Mouse (Mus musculus): ENCODE results near the gene Scn4a. TPM values are rescaled to one million over a fixed set of nuclear protein-coding genes. Genes with fewer than 3 reads are reported as not detected.

Scn4a gene
- polyA plus RNA-seq, 1 experiment from 2014 or later, result 0.75 TPM

DNA sequence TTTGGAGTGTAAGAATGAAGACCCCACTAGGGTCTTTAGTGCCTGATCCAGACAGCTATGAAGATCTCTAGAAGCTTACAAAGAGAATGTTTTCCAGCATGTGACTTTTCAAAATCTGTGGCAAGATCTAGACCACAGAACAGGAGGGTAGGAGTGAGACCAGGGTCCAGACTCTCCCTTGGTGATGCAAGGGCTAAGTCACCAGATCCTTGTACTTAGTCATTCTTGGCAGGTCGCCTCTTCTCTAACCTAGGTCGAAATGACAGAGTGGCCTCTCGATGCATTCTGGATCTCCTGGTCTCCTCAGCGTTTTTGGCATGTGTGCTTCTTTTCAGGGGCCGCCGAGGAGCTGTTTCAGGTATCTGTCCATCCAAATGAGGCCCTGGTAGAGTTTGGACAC, 70.6 kb downstream of the Scn4a start:
- Histone ChIP-seq H3K4me3 (replicated peaks) (no peak overlapping the region), H3K27ac (no peak overlapping the region), H3K4me1 (no peaks in the 10 kb centered on the region), H3K36me3 (no peaks in the 10 kb centered on the region), H3K27me3 (peaks cover 5% of the 10 kb centered on the region; the same call in 1 of the 2 replicates), H3K9me3 (replicated peaks) (no peaks in the 10 kb centered on the region), H3K4me2 (no peak overlapping the region), H3K9ac (no peak overlapping the region)
- no peak for ATAC-seq (replicated peaks; ENCODE audit: low FRiP score)
- WGBS, result 86% methylated on average over 6 of the region's 6 CpGs

DNA sequence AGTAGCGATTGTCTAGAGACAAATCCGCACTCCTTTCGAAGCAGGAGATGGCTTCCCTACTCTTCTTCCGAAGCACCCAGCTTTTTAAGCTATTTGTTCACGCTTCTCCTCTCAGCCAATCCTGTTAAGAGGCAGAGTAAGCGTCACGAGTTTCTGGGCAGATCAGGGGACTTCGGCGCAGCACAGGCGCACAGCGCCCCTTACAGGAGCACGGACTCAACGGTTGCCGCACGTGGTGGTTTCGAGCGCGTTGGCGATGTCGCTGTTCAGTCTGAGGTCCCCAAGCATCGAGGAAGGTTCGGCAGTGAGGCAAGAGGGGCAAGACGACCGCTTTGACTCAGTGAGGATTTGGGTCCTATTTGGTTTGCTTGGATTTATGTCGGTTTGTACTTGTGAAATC, 76.6 kb downstream of the Scn4a start, which contains the start of gene Tcam1:
Tcam1 (plus strand) TSS at position 219 of the 400 bp plus-strand sequence.
- Histone ChIP-seq H3K9me3 (replicated peaks) (no peaks in the 10 kb centered on the region), H3K27me3 (peaks cover 5% of the 10 kb centered on the region; the same call in 1 of the 2 replicates), H3K4me3 (replicated peaks) (peak within 1 kb of the TSS; percentile 24), H3K36me3 (no peaks in the 10 kb centered on the region), H3K27ac (peak within 1 kb of the TSS; percentile 98), H3K4me1 (peaks cover 42% of the 10 kb centered on the region), H3K9ac (peak within 1 kb of the TSS; percentile 18; the same call in 1 of the 2 replicates), H3K4me2 (peak within 1 kb of the TSS; percentile 54)
- 7% methylated on average over 25 of the region's 25 CpGs for WGBS
- peak; percentile 23; the same call in 1 of the 2 replicates for ATAC-seq (replicated peaks; ENCODE audit: low FRiP score)

DNA sequence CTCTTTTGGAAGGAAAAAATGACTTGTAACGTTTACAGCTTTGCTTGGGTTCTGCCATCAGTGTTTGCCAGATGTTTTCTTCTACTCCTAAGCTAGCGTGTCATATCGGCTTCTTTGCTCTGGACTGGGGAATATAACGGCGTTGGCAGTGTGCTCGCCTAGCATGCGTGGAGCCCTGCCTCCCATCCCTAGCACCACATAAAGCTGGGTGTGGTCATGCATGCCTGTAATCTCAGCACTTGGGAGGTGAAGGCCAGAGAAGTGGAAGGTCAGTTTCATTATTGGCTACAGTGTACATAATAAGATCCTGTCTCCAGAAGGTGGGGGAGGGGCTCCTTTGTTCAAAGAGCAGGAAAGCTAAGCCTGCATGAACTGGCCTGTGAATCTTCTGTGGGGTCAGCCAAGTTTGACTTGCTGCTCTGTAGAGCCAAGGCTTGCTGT, 78.1 kb downstream of the Scn4a start:
- peaks cover 56% of the 10 kb centered on the region for H3K4me1 ChIP-seq
- H3K4me2 ChIP-seq, result peak overlapping the region; percentile 23
- peaks cover 6% of the 10 kb centered on the region; the same call in 1 of the 2 replicates for H3K36me3 ChIP-seq
- H3K9me3 ChIP-seq (replicated peaks), result no peaks in the 10 kb centered on the region
- H3K4me3 ChIP-seq (replicated peaks), result no peak overlapping the region
- peak; percentile 9; the same call in 1 of the 2 replicates for ATAC-seq (replicated peaks; ENCODE audit: low FRiP score)
- WGBS, result 42% methylated on average over 7 of the region's 7 CpGs
- peak overlapping the region; percentile 98 for H3K27ac ChIP-seq
- H3K9ac ChIP-seq, result no peak overlapping the region
- H3K27me3 ChIP-seq, result peaks cover 5% of the 10 kb centered on the region; the same call in 1 of the 2 replicates

DNA sequence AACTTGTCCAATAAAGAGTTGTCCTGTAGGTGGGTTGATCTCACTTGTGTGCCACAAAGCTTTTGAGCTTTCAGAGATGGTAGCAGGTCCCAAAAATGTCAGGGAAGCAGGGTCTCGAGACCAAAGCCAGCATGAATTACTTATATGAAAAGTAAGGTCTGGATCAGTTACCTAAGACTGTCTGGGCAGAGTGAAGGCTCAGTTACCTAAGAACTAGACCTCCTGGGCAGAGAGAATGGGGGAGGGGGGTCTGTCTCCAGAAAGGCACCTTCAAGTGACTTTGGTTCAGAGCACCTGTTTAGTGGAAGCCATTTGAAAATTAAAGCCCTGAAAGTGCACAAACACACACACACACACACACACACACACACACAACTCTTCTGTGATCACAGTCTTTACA, 78.7 kb downstream of the Scn4a start:
- peaks cover 6% of the 10 kb centered on the region; the same call in 1 of the 2 replicates for H3K36me3 ChIP-seq
- ATAC-seq (replicated peaks; ENCODE audit: low FRiP score), result no peak
- H3K27ac ChIP-seq, result peak overlapping the region; percentile 98
- 59% methylated on average over 1 of the region's 1 CpGs for WGBS
- H3K27me3 ChIP-seq, result peaks cover 5% of the 10 kb centered on the region; the same call in 1 of the 2 replicates
- H3K9me3 ChIP-seq (replicated peaks), result no peaks in the 10 kb centered on the region
- H3K4me1 ChIP-seq, result peaks cover 59% of the 10 kb centered on the region
- no peak overlapping the region for H3K4me2 ChIP-seq
- H3K4me3 ChIP-seq (replicated peaks), result no peak overlapping the region
- no peak overlapping the region for H3K9ac ChIP-seq

DNA sequence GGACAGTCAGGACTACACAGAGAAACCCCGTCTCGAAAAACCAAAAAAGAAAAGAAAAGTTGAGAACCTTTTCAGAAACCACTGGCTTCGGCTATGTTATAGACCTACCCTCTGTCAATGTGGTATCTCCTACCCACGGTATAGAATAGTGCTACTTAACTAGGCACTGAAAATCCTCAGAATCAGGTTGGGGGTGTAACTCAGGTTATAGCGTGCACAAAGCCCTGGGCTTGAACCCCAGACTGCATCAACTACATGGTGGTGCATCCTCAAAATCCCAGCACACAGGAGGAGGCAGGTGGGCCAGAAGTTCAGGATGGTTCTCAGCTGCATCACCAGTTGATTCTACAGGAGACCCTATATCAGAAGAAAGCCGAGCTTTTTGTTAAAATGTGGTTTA, 79.3 kb downstream of the Scn4a start:
- H3K9ac ChIP-seq, result no peak overlapping the region
- no peak for ATAC-seq (replicated peaks; ENCODE audit: low FRiP score)
- 89% methylated on average over 6 of the region's 6 CpGs for WGBS

DNA sequence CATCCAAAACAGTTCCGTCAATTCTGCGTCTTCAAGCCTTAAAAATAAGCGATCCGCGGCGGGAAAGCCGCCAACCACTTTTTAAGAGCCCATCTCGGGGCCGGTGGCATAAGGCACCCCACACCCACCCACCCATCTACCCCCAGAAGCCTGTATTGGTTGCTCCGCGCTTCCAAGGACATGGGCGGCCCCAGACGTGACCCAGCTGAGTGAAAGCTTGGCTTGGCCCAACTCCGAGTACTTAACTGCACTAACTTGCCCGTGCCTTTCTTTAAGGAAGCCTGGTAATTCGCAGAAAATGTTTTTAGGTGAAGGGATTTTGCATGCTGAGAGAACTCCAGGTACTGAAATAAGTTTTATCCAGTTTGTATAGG, 79.8 kb downstream of the Scn4a start:
- H3K9ac ChIP-seq, result peak overlapping the region; percentile 53
- peaks cover 6% of the 10 kb centered on the region; the same call in 1 of the 2 replicates for H3K36me3 ChIP-seq
- peak overlapping the region; percentile 97 for H3K4me3 ChIP-seq (replicated peaks)
- WGBS, result 13% methylated on average over 16 of the region's 16 CpGs
- no peak for ATAC-seq (replicated peaks; ENCODE audit: low FRiP score)
- peak overlapping the region; percentile 98 for H3K27ac ChIP-seq
- peaks cover 5% of the 10 kb centered on the region; the same call in 1 of the 2 replicates for H3K27me3 ChIP-seq
- peak overlapping the region; percentile 80 for H3K4me2 ChIP-seq
- H3K9me3 ChIP-seq (replicated peaks), result no peaks in the 10 kb centered on the region
- H3K4me1 ChIP-seq, result peaks cover 69% of the 10 kb centered on the region

More for the DNA sequence above, 79.3 kb downstream of the Scn4a start:
- Histone ChIP-seq H3K4me1 (peaks cover 64% of the 10 kb centered on the region), H3K4me3 (replicated peaks) (peak overlapping the region; percentile 97), H3K27me3 (peaks cover 5% of the 10 kb centered on the region; the same call in 1 of the 2 replicates), H3K9me3 (replicated peaks) (no peaks in the 10 kb centered on the region), H3K4me2 (peak overlapping the region; percentile 80), H3K27ac (peak overlapping the region; percentile 98), H3K36me3 (peaks cover 6% of the 10 kb centered on the region; the same call in 1 of the 2 replicates)

DNA sequence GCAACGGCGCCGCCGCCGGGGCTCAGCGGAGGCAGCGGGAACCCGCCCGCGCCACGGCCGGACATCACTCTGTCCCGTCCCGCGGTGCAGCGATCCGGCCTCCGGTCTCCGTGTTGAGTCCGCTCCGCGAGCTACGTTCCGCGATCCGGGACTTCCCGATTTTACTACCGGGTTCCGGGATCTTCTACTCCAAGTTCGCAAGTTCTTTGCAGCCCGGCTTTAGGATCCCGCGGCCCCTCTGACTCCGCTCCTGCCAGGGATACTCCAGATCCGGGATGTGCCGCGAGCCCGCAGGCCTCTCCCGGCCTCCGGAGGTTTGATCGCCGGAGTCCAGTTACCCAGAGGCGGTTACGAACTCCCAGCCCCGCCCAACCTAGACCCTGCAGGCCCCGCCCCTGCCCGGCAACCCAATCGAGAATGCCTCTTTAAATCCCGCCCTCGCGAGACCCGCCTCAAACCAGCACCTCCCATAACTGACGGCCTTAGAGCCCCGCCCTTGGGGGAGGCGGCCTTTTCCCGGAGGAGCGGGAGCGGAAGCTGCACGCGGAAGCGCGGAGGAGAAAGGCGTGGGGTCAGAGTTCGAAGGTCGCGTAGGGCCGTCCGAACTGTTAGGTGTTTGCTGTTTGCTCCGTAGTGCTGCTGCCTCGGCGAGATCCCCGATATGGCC, 80.3 kb downstream of the Scn4a start, which contains the start of gene Smarcd2:
Smarcd2 (minus strand) TSS at position 329 of the 667 bp plus-strand sequence.
- H3K9ac ChIP-seq, result peak within 1 kb of the TSS; percentile 99
- ATAC-seq (replicated peaks; ENCODE audit: low FRiP score), result peak; percentile 94
- peaks cover under 1% of the 10 kb centered on the region; the same call in 1 of the 2 replicates for H3K27me3 ChIP-seq
- under 1% methylated on average over 72 of the region's 72 CpGs for WGBS
- peak within 1 kb of the TSS; percentile 97 for H3K4me3 ChIP-seq (replicated peaks)
- peak within 1 kb of the TSS; percentile 81 for H3K4me2 ChIP-seq
- no peaks in the 10 kb centered on the region for H3K9me3 ChIP-seq (replicated peaks)
- peaks cover 75% of the 10 kb centered on the region for H3K4me1 ChIP-seq
- peaks cover 8% of the 10 kb centered on the region; the same call in 1 of the 2 replicates for H3K36me3 ChIP-seq
- peak within 1 kb of the TSS; percentile 98 for H3K27ac ChIP-seq

DNA sequence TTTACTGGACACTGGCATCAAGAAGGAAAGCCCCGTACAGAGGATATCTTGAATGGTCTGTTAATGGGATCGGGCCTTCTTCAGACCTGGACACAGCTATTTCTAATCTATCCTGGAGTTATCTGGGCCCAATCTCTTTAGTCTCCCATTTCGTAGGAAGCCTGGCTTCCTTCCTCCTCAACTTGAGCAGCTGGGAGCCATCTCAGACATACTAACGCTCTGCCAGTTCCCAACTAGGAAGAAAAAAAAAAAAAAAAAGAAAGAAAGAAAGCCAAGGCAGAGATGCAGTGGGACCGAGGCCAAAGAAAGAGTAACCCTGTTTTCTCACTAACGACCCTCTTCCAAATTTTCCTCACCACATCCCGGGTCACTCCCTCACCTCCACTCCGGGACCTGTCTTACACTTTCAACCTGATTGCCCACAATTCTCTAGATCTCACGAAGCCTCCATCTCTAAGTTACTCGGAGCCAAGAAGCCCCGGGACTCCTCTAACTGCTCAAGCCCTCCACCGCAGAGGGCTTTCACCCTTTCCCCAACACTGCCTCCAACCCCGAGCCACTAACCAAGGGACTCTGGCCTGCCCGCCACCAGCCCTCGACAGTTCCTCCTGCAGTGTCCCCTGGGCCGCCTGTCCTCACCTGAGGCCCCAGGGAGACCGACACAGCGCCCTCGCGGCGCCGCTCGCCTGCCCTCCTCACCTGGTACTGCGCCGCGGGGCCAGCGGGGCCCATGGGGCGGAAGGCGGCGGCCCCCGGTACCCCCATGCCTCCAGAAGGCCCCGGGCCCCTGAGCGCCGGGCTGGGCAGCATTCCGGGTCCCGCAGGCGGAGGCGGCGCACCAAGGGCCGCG, 81.1 kb downstream of the Scn4a start:
- Histone ChIP-seq H3K4me2 (peak overlapping the region; percentile 81), H3K27ac (peak overlapping the region; percentile 98), H3K4me1 (peaks cover 81% of the 10 kb centered on the region), H3K9ac (peak overlapping the region; percentile 99), H3K9me3 (replicated peaks) (no peaks in the 10 kb centered on the region), H3K36me3 (peaks cover 15% of the 10 kb centered on the region), H3K27me3 (no peaks in the 10 kb centered on the region), H3K4me3 (replicated peaks) (peak overlapping the region; percentile 97)
- peak; percentile 50 for ATAC-seq (replicated peaks; ENCODE audit: low FRiP score)
- under 1% methylated on average over 41 of the region's 41 CpGs for WGBS

DNA sequence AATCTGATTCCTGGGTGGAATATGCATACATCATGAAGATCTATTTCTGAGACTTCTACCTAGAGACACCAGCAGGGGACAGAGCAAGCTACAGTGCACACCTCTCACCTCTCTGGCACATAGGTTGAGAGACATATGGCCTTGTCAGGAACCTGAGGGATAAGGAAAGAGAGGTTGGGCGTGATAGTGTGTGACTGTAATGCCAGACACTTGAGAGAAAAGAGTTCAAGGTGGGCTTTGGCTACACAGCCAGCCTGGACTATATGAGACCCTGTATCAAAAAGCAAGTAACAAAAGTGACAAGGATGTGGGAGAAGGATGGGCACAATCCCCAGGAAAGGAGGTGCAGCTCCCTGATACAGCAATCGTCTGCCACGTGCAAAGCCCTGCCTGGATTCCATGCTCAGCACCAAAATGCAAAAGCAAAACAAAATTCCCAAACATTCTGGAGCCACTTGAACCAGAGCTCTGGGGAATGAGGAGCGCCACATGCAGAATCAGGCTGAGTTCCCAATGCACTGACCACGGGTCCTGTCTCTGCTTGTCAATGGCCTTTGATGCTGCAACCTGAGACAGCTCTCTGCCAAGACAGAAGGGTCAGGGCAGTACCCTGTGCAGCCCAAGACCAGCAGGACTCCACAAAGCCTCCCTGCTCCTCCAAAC, 81.8 kb downstream of the Scn4a start:
- H3K9ac ChIP-seq, result peak overlapping the region; percentile 99
- H3K4me1 ChIP-seq, result peaks cover 75% of the 10 kb centered on the region
- peaks cover 23% of the 10 kb centered on the region for H3K36me3 ChIP-seq
- H3K9me3 ChIP-seq (replicated peaks), result no peaks in the 10 kb centered on the region
- ATAC-seq (replicated peaks; ENCODE audit: low FRiP score), result no peak
- H3K27me3 ChIP-seq, result no peaks in the 10 kb centered on the region
- H3K4me3 ChIP-seq (replicated peaks), result peak overlapping the region; percentile 97
- whole genome bisulfite sequencing, result 18% methylated on average over 5 of the region's 5 CpGs
- peak overlapping the region; percentile 81 for H3K4me2 ChIP-seq
- peak overlapping the region; percentile 98 for H3K27ac ChIP-seq

DNA sequence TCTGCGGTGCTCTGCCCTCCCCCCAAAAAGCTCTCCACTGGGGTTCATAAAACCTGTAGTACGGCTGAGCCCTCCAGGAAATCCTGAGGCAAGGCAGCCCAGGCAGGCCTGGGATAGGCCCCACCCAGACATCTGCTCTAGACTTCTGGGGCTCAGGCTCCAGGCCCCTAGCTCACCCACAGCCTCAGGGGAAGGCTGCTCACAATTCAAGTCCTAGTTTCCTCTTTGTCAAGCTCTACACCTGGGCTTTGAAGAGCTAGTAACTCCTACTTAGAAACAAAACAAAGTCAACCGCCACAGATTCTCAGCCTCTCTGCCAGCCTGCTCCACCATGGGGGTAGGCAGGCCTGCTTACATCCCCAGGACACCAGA, 84.0 kb downstream of the Scn4a start:
- no peak for ATAC-seq (replicated peaks; ENCODE audit: low FRiP score)
- Histone ChIP-seq H3K36me3 (peaks cover 45% of the 10 kb centered on the region), H3K4me3 (replicated peaks) (peak overlapping the region; percentile 18), H3K9me3 (replicated peaks) (no peaks in the 10 kb centered on the region), H3K4me2 (peak overlapping the region; percentile 45), H3K27me3 (no peaks in the 10 kb centered on the region), H3K9ac (no peak overlapping the region), H3K27ac (peak overlapping the region; percentile 83), H3K4me1 (peaks cover 53% of the 10 kb centered on the region)
- WGBS, result 10% methylated on average over 3 of the region's 3 CpGs
